Mouse (Mus musculus): ENCODE data around the gene Gm9999. TPM values are rescaled to one million over a fixed set of nuclear protein-coding genes. Genes with fewer than 3 reads are reported as not detected.

Gm9999 gene
- polyA plus RNA-seq, 1 experiment from 2014 or later, result not detected

- Histone ChIP-seq H3K4me2 (replicated peaks; ENCODE audit: low read depth, low read length) (peak within 1 kb of the TSS; percentile 97), H3K27me3 (ENCODE audit: insufficient read depth, low read length) (no peaks in the 10 kb centered on the region), H3K9me3 (ENCODE audit: low read length) (no peaks in the 10 kb centered on the region), H3K27ac (ENCODE audit: low read length) (peak within 1 kb of the TSS; percentile 93), H3K4me1 (ENCODE audit: insufficient read depth, low read length) (peaks cover 29% of the 10 kb centered on the region), H3K4me3 (ENCODE audit: low read length) (peak within 1 kb of the TSS; percentile 89), H3K36me3 (ENCODE audit: insufficient read depth, low read length) (no peaks in the 10 kb centered on the region), H3K9ac (replicated peaks; ENCODE audit: low read length) (peak within 1 kb of the TSS; percentile 89)
- WGBS, result 1% methylated on average over 56 of the region's 57 CpGs
- peak; percentile 96 for ATAC-seq (ENCODE audit: low FRiP score, low TSS enrichment)
Observed at GRCm38 (mm10) chr7:47008168-47008993, 25.0 kb downstream of the Gm9999 start, which contains the start of gene Spty2d1. Gene Spty2d1, minus strand, starts transcription at chr7:47008411.

- H3K9me3 ChIP-seq (ENCODE audit: low read length), result no peaks in the 10 kb centered on the region
- WGBS, result 25% methylated on average over 9 of the region's 9 CpGs
- H3K4me2 ChIP-seq (replicated peaks; ENCODE audit: low read depth, low read length), result no peak overlapping the region
- no peak overlapping the region for H3K9ac ChIP-seq (replicated peaks; ENCODE audit: low read length)
- H3K4me1 ChIP-seq (ENCODE audit: insufficient read depth, low read length), result peaks cover 25% of the 10 kb centered on the region
- no peak overlapping the region for H3K27ac ChIP-seq (ENCODE audit: low read length)
- no peaks in the 10 kb centered on the region for H3K27me3 ChIP-seq (ENCODE audit: insufficient read depth, low read length)
- H3K4me3 ChIP-seq (ENCODE audit: low read length), result no peak overlapping the region
- ATAC-seq (ENCODE audit: low FRiP score, low TSS enrichment), result no peak
- no peaks in the 10 kb centered on the region for H3K36me3 ChIP-seq (ENCODE audit: insufficient read depth, low read length)
Observed at GRCm38 (mm10) chr7:47013131-47013767, 29.9 kb downstream of the Gm9999 start.

- H3K27me3 ChIP-seq (ENCODE audit: insufficient read depth, low read length), result no peaks in the 10 kb centered on the region
- H3K27ac ChIP-seq (ENCODE audit: low read length), result peak overlapping the region; percentile 61; the same call in 1 of the 2 replicates
- no peaks in the 10 kb centered on the region for H3K36me3 ChIP-seq (ENCODE audit: insufficient read depth, low read length)
- ATAC-seq (ENCODE audit: low FRiP score, low TSS enrichment), result no peak
- no peak overlapping the region for H3K9ac ChIP-seq (replicated peaks; ENCODE audit: low read length)
- H3K4me3 ChIP-seq (ENCODE audit: low read length), result no peak overlapping the region
- WGBS, result 55% methylated on average over 10 of the region's 11 CpGs
- no peak overlapping the region for H3K4me2 ChIP-seq (replicated peaks; ENCODE audit: low read depth, low read length)
- no peaks in the 10 kb centered on the region for H3K9me3 ChIP-seq (ENCODE audit: low read length)
- peaks cover 17% of the 10 kb centered on the region for H3K4me1 ChIP-seq (ENCODE audit: insufficient read depth, low read length)
Observed at GRCm38 (mm10) chr7:47014564-47015389, 31.4 kb downstream of the Gm9999 start.

- H3K27ac ChIP-seq (ENCODE audit: low read length), result peak overlapping the region; percentile 61; the same call in 1 of the 2 replicates
- no peaks in the 10 kb centered on the region for H3K27me3 ChIP-seq (ENCODE audit: insufficient read depth, low read length)
- no peaks in the 10 kb centered on the region for H3K36me3 ChIP-seq (ENCODE audit: insufficient read depth, low read length)
- H3K9me3 ChIP-seq (ENCODE audit: low read length), result no peaks in the 10 kb centered on the region
- peak overlapping the region; percentile 33; the same call in 1 of the 2 replicates for H3K9ac ChIP-seq (replicated peaks; ENCODE audit: low read length)
- 11% methylated on average over 6 of the region's 6 CpGs for WGBS
- ATAC-seq (ENCODE audit: low FRiP score, low TSS enrichment), result peak; percentile 98
- peak overlapping the region; percentile 14; the same call in 1 of the 2 replicates for H3K4me2 ChIP-seq (replicated peaks; ENCODE audit: low read depth, low read length)
- H3K4me3 ChIP-seq (ENCODE audit: low read length), result 0 out of 2 replicates have a peak overlapping the region, but pooled peaks have one; percentile 1
- H3K4me1 ChIP-seq (ENCODE audit: insufficient read depth, low read length), result peaks cover 14% of the 10 kb centered on the region
Observed at GRCm38 (mm10) chr7:47015390-47016065, 32.1 kb downstream of the Gm9999 start.

- Histone ChIP-seq H3K27me3 (ENCODE audit: insufficient read depth, low read length) (no peaks in the 10 kb centered on the region), H3K36me3 (ENCODE audit: insufficient read depth, low read length) (no peaks in the 10 kb centered on the region), H3K9ac (replicated peaks; ENCODE audit: low read length) (no peak overlapping the region), H3K9me3 (ENCODE audit: low read length) (no peaks in the 10 kb centered on the region), H3K4me1 (ENCODE audit: insufficient read depth, low read length) (peaks cover 14% of the 10 kb centered on the region), H3K4me3 (ENCODE audit: low read length) (no peak overlapping the region), H3K27ac (ENCODE audit: low read length) (no peak overlapping the region), H3K4me2 (replicated peaks; ENCODE audit: low read depth, low read length) (no peak overlapping the region)
- no peak for ATAC-seq (ENCODE audit: low FRiP score, low TSS enrichment)
- 69% methylated on average over 3 of the region's 3 CpGs for WGBS
Observed at GRCm38 (mm10) chr7:47016602-47017001, 33.2 kb downstream of the Gm9999 start.

- Histone ChIP-seq H3K9ac (replicated peaks; ENCODE audit: low read length) (no peak overlapping the region), H3K27me3 (ENCODE audit: insufficient read depth, low read length) (no peaks in the 10 kb centered on the region), H3K4me3 (ENCODE audit: low read length) (no peak overlapping the region), H3K36me3 (ENCODE audit: insufficient read depth, low read length) (no peaks in the 10 kb centered on the region), H3K27ac (ENCODE audit: low read length) (no peak overlapping the region), H3K9me3 (ENCODE audit: low read length) (no peaks in the 10 kb centered on the region), H3K4me2 (replicated peaks; ENCODE audit: low read depth, low read length) (no peak overlapping the region), H3K4me1 (ENCODE audit: insufficient read depth, low read length) (peaks cover 14% of the 10 kb centered on the region)
- WGBS, result 34% methylated on average over 7 of the region's 7 CpGs
- no peak for ATAC-seq (ENCODE audit: low FRiP score, low TSS enrichment)
Observed at GRCm38 (mm10) chr7:47017146-47017545, 33.8 kb downstream of the Gm9999 start.

- H3K27ac ChIP-seq (ENCODE audit: low read length), result no peak overlapping the region
Observed at GRCm38 (mm10) chr7:47019641-47020040, 36.3 kb downstream of the Gm9999 start.

GRCm38 (mm10) chr7:47020956-47021355, 37.6 kb downstream of the Gm9999 start:
- Histone ChIP-seq H3K27me3 (ENCODE audit: insufficient read depth, low read length) (no peaks in the 10 kb centered on the region), H3K4me2 (replicated peaks; ENCODE audit: low read depth, low read length) (peak overlapping the region; percentile 26; the same call in 1 of the 2 replicates), H3K27ac (ENCODE audit: low read length) (no peak overlapping the region), H3K4me3 (ENCODE audit: low read length) (peak overlapping the region; percentile 4; the same call in 1 of the 2 replicates), H3K4me1 (ENCODE audit: insufficient read depth, low read length) (no peaks in the 10 kb centered on the region), H3K36me3 (ENCODE audit: insufficient read depth, low read length) (no peaks in the 10 kb centered on the region), H3K9me3 (ENCODE audit: low read length) (no peaks in the 10 kb centered on the region), H3K9ac (replicated peaks; ENCODE audit: low read length) (peak overlapping the region; percentile 45)
- ATAC-seq (ENCODE audit: low FRiP score, low TSS enrichment), result no peak
- 9% methylated on average over 8 of the region's 8 CpGs for WGBS

More at GRCm38 (mm10) chr7:47019641-47020040, 36.3 kb downstream of the Gm9999 start:
- no peak overlapping the region for H3K9ac ChIP-seq (replicated peaks; ENCODE audit: low read length)
- no peaks in the 10 kb centered on the region for H3K27me3 ChIP-seq (ENCODE audit: insufficient read depth, low read length)
- H3K36me3 ChIP-seq (ENCODE audit: insufficient read depth, low read length), result no peaks in the 10 kb centered on the region
- H3K4me3 ChIP-seq (ENCODE audit: low read length), result no peak overlapping the region
- WGBS, result 65% methylated on average over 5 of the region's 5 CpGs
- H3K9me3 ChIP-seq (ENCODE audit: low read length), result no peaks in the 10 kb centered on the region
- H3K4me2 ChIP-seq (replicated peaks; ENCODE audit: low read depth, low read length), result no peak overlapping the region
- H3K4me1 ChIP-seq (ENCODE audit: insufficient read depth, low read length), result peaks cover 9% of the 10 kb centered on the region
- ATAC-seq (ENCODE audit: low FRiP score, low TSS enrichment), result no peak

GRCm38 (mm10) chr7:47022482-47022881, 39.1 kb downstream of the Gm9999 start:
- H3K4me3 ChIP-seq (ENCODE audit: low read length), result no peak overlapping the region
- H3K4me1 ChIP-seq (ENCODE audit: insufficient read depth, low read length), result no peaks in the 10 kb centered on the region
- H3K27ac ChIP-seq (ENCODE audit: low read length), result no peak overlapping the region
- 41% methylated on average over 8 of the region's 8 CpGs for whole genome bisulfite sequencing
- no peak for ATAC-seq (ENCODE audit: low FRiP score, low TSS enrichment)
- no peaks in the 10 kb centered on the region for H3K27me3 ChIP-seq (ENCODE audit: insufficient read depth, low read length)
- H3K9me3 ChIP-seq (ENCODE audit: low read length), result no peaks in the 10 kb centered on the region
- H3K9ac ChIP-seq (replicated peaks; ENCODE audit: low read length), result no peak overlapping the region
- H3K36me3 ChIP-seq (ENCODE audit: insufficient read depth, low read length), result no peaks in the 10 kb centered on the region
- no peak overlapping the region for H3K4me2 ChIP-seq (replicated peaks; ENCODE audit: low read depth, low read length)
